Mouse (Mus musculus): ENCODE results near the gene Rtn3. TPM values are rescaled to one million over a fixed set of nuclear protein-coding genes. Genes with fewer than 3 reads are reported as not detected.

Rtn3 gene
- polyA plus RNA-seq, 1 experiment: 4.2 TPM

GRCm38 (mm10) chr19:7382248-7382902 lies 100.7 kb downstream of the Rtn3 start:
- Histone ChIP-seq H3K36me3 (ENCODE audit: control insufficient read depth) (no peaks in the 10 kb centered on the region), H3K4me1 (ENCODE audit: control insufficient read depth) (peaks cover 45% of the 10 kb centered on the region), H3K9me3 (ENCODE audit: control insufficient read depth, low read length) (no peaks in the 10 kb centered on the region), H3K4me3 (replicated peaks) (peak overlapping the region; percentile 84), H3K27me3 (ENCODE audit: control insufficient read depth) (peaks cover 3% of the 10 kb centered on the region)
- no peak for TF ChIP-seq TAL1 (IDR thresholded peaks at IDR 0.05; ENCODE audit: low read length)
- TF ChIP-seq GATA1 (IDR thresholded peaks at IDR 0.05; ENCODE audit: low read length): no peak

GRCm38 (mm10) chr19:7381906-7382247 lies 101.2 kb downstream of the Rtn3 start:
- no peak for TF ChIP-seq GATA1 (IDR thresholded peaks at IDR 0.05; ENCODE audit: low read length)
- TF ChIP-seq TAL1 (IDR thresholded peaks at IDR 0.05; ENCODE audit: low read length): no peak
- peaks cover 3% of the 10 kb centered on the region for H3K27me3 ChIP-seq (ENCODE audit: control insufficient read depth)
- no peaks in the 10 kb centered on the region for H3K9me3 ChIP-seq (ENCODE audit: control insufficient read depth, low read length)
- no peaks in the 10 kb centered on the region for H3K36me3 ChIP-seq (ENCODE audit: control insufficient read depth)
- peaks cover 45% of the 10 kb centered on the region for H3K4me1 ChIP-seq (ENCODE audit: control insufficient read depth)
- H3K4me3 ChIP-seq (replicated peaks): peak overlapping the region; percentile 84

GRCm38 (mm10) chr19:7377639-7378038 lies 105.4 kb downstream of the Rtn3 start:
- no peaks in the 10 kb centered on the region for H3K9me3 ChIP-seq (ENCODE audit: control insufficient read depth, low read length)
- no peak overlapping the region for H3K4me3 ChIP-seq (replicated peaks)
- peaks cover 3% of the 10 kb centered on the region for H3K27me3 ChIP-seq (ENCODE audit: control insufficient read depth)
- peaks cover 33% of the 10 kb centered on the region for H3K4me1 ChIP-seq (ENCODE audit: control insufficient read depth)
- peaks cover 18% of the 10 kb centered on the region for H3K36me3 ChIP-seq (ENCODE audit: control insufficient read depth)
- TF ChIP-seq TAL1 (IDR thresholded peaks at IDR 0.05; ENCODE audit: low read length) (no peak), GATA1 (IDR thresholded peaks at IDR 0.05; ENCODE audit: low read length) (no peak)

Other genes starting within 250 kb of the Rtn3 start
- gene Naa40, start 242.1 kb downstream of the Rtn3 start, polyA plus RNA-seq (2012): 1.7 and 1.8 TPM in 2 replicates
- 0.14 and 0.20 TPM in 2 replicates for gene Rcor2, start 216.0 kb downstream of the Rtn3 start, polyA plus RNA-seq (2012)
- gene Mark2, start 141.4 kb downstream of the Rtn3 start, polyA plus RNA-seq (2012): 17.9 and 19.4 TPM in 2 replicates
- 0.66 and 1.5 TPM in 2 replicates for gene Spindoc, start 100.3 kb downstream of the Rtn3 start, polyA plus RNA-seq (2012)
- 1.8 and 3.5 TPM in 2 replicates for gene 2700081O15Rik, start 65.7 kb downstream of the Rtn3 start, polyA plus RNA-seq (2012)
- gene Atl3, start 10.8 kb upstream of the Rtn3 start, polyA plus RNA-seq (2012): 0.11 and 0.12 TPM in 2 replicates
- 5.9 and 6.6 TPM in 2 replicates for gene Pla2g16, start 74.2 kb upstream of the Rtn3 start, polyA plus RNA-seq (2012)
- not detected in 2 replicates for gene Lgals12, start 123.9 kb upstream of the Rtn3 start, polyA plus RNA-seq (2012)
- gene Hrasls5, start 129.3 kb upstream of the Rtn3 start, polyA plus RNA-seq (2012): not detected in 2 replicates
- not detected in 2 replicates for gene Slc22a19, start 228.0 kb upstream of the Rtn3 start, polyA plus RNA-seq (2012)